Mouse (Mus musculus) cerebellum, adult (tissue): Measurements from ENCODE around the gene Tshz2.
"Not testable (repeated sequence)": the region's sequence is repeated elsewhere in the genome, so short reads cannot be mapped to it uniquely, and the experiment has no call there.

Experiments
- ATAC-seq: cut with Nextera tagmentation; 2 replicates; pipeline ENCODE4 v1.9.2; 2017; ENCODE audit warnings: mild to moderate bottlenecking, moderate library complexity, mixed read lengths; ENCODE audit not compliant: insufficient number of reproducible peaks, low FRiP score, low TSS enrichment

Tshz2 gene

DNA sequence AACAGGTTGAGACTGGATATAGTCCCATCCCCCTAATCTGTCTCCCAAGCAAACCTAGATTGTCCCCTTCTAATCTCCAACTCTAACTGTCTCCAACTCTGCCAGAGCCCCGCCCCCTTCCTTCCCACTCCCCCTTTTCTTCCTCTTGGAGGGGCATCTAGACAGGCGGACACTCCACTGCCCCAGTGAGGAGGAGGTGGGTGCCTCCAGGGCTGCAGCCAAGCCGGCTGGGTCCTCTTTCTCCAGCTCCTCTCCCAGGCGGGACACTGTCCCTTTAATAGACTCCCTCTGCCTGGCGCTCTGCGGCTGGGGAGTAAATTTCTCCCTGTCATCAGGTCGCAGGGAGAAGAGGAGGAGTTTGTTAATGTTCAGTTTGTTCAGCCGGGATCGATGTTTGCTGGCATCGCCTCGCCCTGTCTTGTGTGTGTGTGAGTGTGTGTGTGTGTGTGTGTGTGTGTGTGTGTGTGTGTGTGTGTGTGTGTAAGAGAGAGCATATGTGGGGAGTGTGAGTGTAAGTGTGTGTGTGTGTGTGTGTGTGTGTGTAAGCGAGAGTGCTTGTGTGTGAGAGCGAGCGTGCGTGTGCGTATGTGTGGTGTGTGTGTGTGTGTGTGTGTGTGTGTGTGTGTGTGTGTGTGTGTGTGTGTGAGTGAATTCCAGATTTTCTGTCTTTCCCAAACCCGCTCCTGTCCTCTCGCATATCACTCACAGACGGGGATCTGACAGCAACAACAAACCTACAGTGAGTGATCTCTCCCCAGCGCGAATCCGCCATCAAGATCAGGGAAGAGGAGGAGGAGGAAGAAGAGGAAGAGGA, at the start of gene Tshz2:
Gene Tshz2 (plus strand): TSS at position 676 of the 814 bp plus-strand sequence.
- no peak for ATAC-seq

- ATAC-seq: no peak
Observed at GRCm38 (mm10) chr2:169583476-169583875, 49.3 kb upstream of the Tshz2 start.

DNA sequence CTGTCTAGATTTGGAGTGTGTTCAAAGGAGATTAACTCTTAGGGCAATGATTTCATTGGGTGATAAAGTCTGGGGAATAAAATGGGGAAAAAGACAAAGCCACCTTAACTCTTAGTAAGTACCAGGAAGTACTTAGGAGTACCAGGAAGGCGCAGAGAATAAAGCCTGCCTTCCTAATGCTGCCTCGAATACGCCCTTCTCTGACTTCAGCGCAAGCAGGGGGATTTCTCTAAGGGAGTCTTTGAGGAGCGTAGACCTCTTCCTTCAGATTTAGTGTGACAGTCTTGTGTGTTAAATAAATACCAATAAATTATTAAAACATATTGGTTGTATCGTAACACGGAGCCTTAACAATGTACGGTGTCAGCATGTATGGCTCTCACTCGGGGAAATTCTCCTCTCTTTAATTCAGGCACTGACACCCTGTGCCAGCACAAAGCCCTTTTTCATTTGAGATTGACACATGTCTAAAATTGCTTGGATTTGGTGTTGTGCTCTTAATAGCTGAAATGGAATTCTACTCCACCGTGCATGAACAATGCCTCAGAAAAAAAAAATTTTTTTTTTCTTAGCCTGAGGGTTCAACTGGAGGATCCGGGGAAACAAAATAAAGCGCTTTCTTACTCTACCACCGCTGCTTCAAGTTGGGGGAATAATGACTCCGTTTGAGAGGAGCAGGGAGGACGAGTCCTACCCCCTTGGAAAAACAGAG, 47.9 kb upstream of the Tshz2 start:
- ATAC-seq: no peak

DNA sequence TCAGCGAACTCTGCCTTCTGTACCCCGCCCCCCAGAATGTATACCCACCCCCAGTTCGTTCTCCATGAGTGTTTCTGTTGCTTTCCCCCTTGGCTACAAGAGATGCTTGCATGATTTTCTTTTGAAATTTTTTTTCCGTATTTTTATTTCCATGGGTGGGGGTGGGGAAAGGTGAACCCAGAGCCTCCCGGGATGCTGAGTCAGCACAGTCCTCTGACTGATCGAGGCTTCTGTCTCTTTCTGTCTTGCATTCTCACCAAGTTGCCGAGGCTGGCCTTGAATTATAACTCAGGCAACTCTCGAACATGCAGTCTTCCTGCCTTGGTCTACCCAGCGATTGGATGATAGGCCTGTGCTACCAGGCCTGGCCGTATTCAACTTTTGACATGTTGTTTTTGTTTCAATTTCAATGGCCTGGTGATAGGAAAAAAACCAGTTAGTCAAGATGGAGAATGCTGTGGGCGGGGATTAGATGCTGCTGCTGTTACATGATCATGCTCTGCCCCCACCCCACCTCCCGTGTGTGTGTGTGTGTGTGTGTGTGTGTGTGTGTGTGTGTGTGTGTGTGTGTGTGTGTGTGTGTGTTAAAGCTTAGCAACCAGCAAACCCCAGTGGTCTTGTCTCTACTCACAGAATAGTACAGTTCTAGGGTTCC, 47.1 kb upstream of the Tshz2 start:
- ATAC-seq: no peak

DNA sequence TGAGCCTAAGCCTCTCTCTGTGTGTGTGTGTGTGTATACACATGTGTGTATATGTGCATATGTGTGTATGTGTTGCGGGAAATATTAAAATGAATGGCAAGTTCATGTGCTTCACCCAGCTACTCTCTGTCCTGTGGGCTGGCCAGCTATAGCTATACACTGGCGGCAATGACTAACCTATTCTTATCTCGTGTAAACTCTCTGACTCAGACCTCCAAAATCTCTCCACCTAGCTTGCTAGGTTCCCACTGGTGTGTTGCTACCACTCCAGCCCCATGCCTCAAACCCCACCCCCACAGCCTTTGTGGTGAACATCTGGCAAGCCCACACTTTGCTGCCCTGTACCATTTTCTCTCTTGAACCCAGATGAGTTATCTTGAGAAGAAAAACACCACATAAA, 46.1 kb upstream of the Tshz2 start:
- no peak for ATAC-seq

- ATAC-seq: not testable (repeated sequence)
Observed at GRCm38 (mm10) chr2:169587645-169588044, 45.2 kb upstream of the Tshz2 start, which contains the start of gene Gm11011. Gene Gm11011 (minus strand): TSS chr2:169587745.

- ATAC-seq: no peak
Observed at GRCm38 (mm10) chr2:169589697-169590096, 43.1 kb upstream of the Tshz2 start.

DNA sequence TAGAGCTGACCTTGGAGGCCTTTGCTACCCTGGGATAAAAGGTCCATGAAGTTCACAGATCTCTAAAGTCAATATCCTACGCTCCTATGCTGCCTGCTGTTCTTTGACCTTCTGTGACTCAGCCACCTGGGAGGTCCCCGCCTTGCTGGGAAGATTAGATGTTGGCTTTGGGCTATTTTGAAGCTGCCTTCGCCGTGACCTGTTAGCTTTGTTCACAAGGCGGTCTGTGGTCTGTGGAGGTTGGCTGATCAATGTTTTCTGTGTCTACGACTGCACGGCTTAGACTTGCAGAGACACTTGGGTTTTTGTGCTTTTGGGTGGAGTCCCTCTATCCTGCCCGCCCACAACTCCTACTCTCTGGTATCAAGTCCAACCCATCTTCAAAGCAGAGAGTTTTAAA, 42.4 kb upstream of the Tshz2 start:
- ATAC-seq: no peak

GRCm38 (mm10) chr2:169593742-169594141, 39.1 kb upstream of the Tshz2 start:
- no peak for ATAC-seq

DNA sequence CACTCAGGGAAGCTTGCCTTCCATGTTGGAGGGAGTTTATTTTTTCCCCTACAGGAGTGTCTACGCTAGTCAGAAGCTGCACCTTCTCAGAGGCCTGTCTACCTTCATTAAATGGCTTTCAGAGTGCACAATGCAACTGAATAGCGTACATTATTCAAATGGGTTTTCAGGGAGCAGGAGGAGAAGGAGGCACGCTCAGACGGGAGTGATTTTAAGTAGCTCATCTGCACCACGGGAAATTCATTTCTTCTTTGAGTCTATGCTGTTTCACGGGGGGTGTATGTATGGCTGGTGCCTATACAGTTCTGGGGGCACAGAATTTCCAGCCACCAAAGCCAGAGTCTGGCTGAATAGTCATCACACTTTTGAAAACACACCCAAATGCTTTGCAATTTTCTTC, 35.5 kb upstream of the Tshz2 start:
- no peak for ATAC-seq

- ATAC-seq: no peak
Observed at GRCm38 (mm10) chr2:169597971-169598370, 34.8 kb upstream of the Tshz2 start.

GRCm38 (mm10) chr2:169599591-169599990, 33.2 kb upstream of the Tshz2 start:
- ATAC-seq: no peak

DNA sequence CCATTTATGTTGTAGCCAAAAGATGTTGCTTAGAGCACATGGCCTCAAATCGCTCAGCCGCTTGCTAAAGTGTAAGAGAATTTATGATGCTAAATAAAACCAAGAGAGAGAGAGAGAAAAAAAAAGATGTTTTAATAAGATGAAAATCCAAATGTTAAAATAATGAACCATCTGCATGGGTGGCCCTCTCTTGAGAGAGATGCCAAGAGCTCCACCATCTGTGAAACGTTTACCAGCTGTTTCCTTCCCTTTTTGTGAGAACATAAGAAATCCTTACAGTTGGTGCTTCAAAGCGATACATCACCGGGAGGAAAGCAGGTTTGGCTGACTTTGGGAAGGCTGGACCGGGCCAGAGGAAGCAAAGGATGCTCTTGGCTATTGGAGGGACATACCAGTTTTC, 32.6 kb upstream of the Tshz2 start:
- no peak for ATAC-seq

DNA sequence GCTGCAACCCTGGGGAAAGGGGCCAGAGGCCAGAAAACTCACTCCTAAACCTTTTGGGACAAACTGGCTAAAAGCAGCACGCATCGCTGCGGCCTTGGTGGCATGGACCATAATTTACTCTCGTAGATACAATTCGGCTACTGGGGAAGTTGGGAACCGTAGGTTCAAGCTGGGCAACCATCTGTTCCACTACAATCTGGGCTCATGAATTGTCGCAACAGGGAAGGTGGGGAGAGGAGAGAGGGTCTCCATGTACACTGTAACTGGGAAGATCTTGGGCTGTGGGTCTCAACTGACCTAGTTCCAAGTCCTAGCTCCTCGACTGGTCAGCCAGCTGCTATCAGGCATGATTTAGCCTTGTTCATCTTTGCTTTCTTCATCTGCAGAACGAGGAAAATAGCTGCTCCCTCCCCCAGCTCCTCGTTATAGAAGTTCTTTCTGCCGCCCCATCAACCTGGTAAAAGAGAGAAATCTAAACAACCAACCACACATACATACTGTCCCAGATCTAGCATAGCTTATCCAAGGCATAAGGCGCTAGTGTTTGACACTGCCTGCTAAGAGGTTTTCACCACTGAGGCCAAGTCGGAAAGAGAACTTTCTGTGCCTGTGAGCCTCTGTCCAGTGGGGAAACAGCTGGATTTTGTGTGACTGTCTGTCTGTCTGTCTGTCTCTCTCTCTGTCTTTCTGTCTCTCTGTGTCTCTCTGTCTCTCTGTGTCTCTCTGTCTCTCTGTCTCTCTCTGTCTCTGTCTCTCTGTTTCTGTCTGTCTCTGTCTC, 25.7 kb upstream of the Tshz2 start:
- no peak for ATAC-seq

DNA sequence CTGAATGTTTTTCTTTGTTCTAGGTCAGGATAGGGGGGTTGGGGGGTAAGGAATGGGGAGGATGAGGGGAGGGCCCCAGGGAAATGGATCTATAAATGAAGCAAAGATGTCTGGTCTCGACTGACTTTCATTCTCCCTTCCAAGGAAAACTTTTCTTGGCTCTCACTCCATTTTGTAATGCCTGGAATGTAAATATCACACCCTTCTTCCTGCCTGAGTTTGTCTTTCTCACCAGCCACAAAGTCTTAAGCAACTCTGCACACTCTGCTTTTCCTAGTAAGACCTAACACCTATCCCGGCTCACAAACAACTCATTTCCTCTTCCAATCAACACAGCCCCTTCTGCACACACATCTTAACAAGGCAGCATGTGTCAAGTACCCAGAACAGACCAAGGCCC, 25.0 kb upstream of the Tshz2 start:
- ATAC-seq: no peak

DNA sequence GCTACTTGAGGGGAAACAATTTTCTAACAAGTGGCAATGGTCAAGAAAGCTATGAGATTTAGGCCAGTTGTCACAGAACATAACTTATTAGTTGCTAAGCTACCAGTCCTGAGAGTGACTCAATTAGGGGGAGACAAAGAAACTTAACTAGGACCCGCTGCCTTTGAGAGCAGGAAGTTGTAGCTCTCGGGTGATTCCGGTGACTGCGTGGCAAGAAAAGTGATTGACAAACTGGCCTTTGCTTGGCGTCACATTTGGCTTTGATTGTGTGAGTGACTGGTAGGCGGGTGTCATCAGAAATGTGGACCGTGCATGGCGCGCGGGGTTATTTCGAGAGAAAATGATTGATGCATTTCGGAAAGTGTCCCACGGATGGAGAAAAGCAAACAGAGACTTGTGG, 22.9 kb upstream of the Tshz2 start:
- ATAC-seq: no peak

- no peak for ATAC-seq
Observed at GRCm38 (mm10) chr2:169610882-169611281, 21.9 kb upstream of the Tshz2 start.

DNA sequence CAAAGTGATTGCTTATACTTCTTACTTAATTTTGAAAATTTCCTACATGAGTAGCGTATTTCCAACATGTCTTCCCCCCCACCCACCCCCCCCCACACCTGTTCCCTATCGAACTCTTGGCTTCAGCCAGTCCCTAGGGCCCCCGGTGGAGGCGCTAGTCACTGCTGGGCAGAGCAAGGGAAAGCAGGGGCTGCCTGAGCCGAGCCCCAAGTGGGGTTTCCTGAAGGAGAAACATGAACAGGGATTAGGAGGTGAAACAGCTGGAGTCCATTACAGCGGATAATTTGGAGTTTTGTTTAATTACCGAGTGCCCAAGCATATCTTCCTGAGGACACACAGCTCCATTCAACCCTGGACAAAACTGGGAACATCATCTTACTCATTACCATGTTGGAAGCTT, 21.3 kb upstream of the Tshz2 start:
- ATAC-seq: no peak

DNA sequence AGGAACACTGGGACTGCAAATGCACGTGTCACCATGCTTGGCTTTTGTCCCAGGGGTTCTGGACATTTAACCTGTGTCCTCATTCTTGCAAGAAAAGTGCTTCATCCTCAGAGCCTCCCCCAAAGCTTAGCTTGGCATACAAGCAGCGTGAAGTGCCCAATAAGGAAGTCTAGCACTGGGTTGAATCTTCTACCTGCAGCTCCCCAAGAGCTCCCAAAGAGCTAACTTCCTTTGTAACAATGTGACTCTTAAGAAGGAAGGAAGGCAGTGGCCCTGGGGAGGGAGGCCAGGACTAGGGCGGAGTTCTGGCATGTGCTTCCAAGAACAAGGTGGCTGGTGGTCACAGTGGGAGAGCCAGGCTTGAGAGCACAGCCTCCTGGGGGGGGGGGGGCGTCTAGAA, 18.1 kb upstream of the Tshz2 start:
- ATAC-seq: no peak

GRCm38 (mm10) chr2:169615998-169616397, 16.8 kb upstream of the Tshz2 start:
- ATAC-seq: no peak
